Mouse (Mus musculus) cerebellum, postnatal 36 days (tissue): ENCODE measurements at regions not wholly inside any gene's neighbourhood (a gene's known extent, or its start where the extent isn't known, plus 50 kb on each side); places are given as distances from the start of the nearest gene placed in this dataset.

Experiments used
- DNase-seq, 2 experiments: peaks; one replicate each; pipeline ENCODE4 v3.0.0; 2021 to 2022; ENCODE audit warnings: mixed read lengths in 2 of 2

DNA sequence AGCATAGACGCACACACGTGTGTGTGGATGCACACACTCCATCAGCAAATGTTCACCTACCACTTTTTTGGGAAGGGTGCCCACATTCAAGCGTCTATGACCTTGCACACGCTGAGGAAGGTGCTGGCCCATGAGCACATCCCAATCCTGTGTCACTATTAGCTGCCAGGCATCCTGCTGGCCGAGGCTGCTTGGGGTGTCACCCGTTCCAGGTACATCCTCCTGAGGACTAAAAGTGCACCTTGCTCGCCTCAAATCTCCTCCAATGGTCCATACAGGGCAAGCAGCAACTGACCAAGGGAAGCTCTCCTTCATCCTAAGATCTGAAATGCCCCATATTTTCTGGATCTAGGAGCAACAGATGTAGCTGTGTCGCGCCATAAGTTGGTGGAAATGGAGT is 156.3 kb upstream of the Spred2 start:
- DNase-seq = no peak

DNA sequence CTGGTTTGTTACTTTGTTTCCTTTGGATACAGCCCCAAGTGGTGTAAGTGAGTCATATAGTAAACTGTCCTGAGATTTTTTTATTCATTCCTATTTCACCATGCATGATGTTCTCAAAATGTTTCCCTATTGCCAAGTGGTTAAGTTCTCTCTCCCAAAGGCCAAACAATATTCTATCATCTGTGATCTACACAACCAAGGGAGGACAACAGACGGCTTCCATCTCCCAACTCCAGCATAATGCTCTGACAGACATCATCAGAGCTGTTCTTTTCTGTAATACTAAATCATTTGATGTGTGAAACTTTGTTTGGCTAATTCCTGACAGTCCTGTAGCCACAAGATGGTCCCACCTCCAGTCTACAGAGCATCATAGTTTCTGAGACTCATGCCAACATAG is 155.2 kb upstream of the Spred2 start:
- DNase-seq = no peak

GRCm38 (mm10) chr11:19774010-19774409 is 150.2 kb upstream of the Spred2 start:
- no peak for DNase-seq

DNA sequence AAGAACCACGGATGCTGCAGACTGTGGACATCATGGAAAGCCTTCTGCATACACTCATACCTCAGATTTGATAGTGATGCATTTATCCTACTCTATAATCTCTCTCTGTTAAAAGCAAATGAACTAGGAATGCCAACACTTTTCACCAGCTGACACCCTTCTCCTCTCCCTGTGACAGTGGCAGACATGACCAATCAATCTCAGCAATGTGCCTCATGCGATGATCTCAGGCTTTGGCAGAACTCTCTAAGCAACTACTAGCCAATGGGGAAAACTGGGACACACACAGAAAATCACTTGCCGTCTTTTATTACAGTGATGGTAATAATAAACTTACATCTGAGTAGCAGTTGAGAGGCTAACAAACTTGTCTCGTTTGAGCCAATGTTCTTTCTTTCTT is 148.4 kb upstream of the Spred2 start:
- DNase-seq = no peak

DNA sequence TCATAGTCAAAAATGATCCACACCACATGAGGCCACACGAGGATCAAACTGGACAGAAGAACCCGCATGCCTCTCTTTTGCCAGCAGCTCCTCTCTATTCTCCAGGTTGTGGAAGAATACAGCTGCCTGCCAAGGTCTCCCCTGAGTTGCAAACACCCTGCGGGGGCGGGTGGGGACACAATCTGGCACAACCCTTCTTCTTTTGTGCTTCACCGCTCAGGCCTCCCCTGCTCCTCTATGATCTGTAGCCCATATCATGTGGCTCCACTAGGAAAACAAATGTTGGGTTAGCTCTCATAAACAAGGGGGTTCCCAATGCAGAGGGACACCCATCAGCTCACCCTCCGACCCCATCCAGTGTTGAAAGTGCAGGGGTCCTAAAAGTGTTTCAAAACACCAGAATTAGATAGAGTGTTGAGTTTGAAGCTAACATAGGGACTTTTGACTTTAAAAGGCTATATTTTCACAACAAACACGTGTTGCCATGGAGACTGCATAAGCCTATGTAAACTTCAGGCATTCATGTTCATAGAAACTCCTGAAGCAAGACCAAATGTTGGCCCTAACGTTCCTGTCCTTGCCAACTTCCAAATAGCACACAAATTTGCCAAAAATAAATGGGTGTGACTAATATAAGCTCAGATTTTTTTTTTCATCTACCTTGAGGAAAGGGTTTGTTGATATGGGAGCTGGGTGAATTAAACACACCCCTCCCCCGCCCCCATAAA is 147.5 kb upstream of the Spred2 start:
- peak in 1 of 2 experiments; percentile 41 for DNase-seq

DNA sequence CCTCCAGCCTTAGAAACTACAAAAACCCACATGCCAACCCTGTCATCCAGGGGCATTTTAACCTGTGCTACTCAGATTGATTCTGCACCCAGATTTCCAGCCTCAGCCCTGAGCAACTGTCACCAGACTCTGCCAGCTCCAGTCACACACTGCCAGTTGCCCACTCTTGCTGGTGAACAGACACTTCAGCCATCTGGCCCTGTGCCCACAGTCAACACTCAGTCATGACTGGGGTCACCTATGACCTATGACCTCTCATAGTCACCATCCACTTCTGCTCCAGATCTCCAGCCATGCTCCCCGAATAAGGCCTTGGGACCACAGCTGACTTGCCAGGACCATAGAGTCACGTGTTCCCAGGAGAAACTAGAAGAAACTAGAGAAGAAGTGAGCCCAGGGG is 146.0 kb upstream of the Spred2 start:
- DNase-seq = no peak

- no peak for DNase-seq
Measured at GRCm38 (mm10) chr11:19785110-19785509, 139.1 kb upstream of the Spred2 start.

GRCm38 (mm10) chr11:19796950-19797670 is 127.1 kb upstream of the Spred2 start:
- no peak for DNase-seq

- DNase-seq = no peak
Measured at GRCm38 (mm10) chr11:19809359-19809758, 114.8 kb upstream of the Spred2 start.

- no peak for DNase-seq
Measured at GRCm38 (mm10) chr11:19811271-19811991, 112.7 kb upstream of the Spred2 start.

GRCm38 (mm10) chr11:19811992-19812690 is 112.0 kb upstream of the Spred2 start:
- no peak for DNase-seq

- no peak for DNase-seq
Measured at GRCm38 (mm10) chr11:19813549-19813948, 110.6 kb upstream of the Spred2 start.

DNA sequence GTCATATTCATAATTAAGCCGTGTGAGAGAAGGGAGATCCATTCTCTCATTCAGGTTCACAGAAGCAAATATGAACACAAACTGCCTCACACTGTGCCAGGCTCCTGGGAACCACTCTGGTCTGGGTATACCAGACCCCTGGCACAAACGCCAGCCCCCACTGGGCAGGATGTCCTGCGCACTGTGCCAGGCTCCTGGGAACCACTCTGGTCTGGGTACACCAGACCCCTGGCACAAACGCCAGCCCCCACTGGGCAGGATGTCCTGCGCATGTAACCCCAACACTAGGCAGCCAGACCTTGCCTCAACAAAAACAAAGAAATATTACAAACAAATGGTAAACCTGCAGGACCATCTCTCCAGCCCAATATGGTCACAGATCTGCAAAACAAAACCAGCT is 101.2 kb upstream of the Spred2 start:
- no peak for DNase-seq

DNA sequence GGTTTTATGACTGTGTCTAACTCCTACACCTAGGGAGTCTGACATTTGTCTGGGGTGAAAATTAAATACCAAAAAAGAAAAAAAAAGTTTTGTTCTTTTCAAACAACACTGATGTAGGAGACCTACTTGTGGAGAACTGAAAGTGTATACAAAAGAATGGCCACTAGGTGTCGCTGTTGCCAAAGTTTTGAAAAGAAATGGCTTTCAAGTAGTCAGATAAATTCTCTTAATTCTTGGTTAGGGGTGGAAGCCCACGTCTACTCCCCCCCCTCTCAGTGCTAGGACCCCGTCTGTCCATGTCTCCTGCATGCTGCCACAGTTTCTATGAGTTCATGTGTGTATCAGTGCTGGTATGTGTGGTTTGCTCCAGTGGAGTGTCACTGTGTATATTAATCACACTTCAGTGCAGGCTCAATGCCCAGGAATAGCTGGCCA is 100.7 kb upstream of the Spred2 start:
- peak; percentile 51 to 79 for DNase-seq

DNA sequence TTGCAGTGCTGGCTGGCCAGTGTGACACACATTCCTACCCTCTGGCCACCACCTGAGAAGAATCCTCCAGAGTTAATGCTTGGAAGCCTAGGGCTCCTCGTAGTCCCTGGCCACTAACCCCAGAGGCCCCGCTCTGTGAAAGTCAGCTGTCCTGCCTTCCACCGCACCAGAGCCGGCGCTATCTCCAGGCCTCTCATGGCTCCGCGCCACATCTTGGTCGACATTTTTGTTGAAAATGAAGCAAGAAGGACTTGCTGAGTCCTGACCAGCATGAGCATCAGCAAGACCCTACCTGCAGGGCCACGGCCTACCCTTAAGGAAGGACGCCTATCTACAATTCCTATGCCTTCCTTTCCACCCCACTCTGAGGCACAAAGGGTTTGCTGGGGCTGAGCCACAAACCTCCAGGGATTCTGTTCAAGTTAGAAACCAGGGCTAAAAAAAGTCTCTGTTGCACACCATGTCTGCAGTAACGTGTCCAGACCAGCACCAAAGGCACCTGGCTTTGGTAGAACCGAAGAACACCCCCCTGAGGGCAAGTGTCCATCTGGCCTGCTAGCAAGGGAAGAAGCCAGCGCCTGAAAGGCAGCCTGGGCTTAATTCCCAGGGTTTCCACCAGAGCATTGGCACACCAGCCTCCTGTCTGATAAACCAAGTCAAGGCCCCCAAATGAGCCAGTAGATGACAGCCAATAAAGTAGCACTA is 97.5 kb upstream of the Spred2 start:
- peak; percentile 70 to 71 for DNase-seq

DNA sequence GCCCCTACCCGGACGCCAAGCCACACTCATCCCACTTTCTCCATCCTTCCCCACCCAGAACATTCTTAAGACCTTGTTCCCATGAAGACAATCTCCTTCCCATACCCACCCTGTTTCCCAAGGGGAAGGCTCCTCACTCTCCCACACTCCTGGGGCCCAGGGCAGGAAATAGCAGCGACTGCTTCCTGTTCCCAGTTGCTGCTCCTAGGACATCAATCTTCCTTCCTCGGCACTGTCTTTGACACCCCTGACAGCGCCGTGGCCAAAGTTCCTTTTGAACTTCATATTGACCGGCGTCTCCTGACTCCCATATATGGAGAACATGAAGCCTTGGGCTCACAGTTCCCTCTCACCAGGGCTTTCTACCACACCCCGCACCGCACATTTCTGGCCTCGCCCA is 96.2 kb upstream of the Spred2 start:
- DNase-seq = no peak

- no peak for DNase-seq
Measured at GRCm38 (mm10) chr11:19828959-19829401, 95.2 kb upstream of the Spred2 start.

- DNase-seq = no peak
Measured at GRCm38 (mm10) chr11:19829564-19830279, 94.5 kb upstream of the Spred2 start.

DNA sequence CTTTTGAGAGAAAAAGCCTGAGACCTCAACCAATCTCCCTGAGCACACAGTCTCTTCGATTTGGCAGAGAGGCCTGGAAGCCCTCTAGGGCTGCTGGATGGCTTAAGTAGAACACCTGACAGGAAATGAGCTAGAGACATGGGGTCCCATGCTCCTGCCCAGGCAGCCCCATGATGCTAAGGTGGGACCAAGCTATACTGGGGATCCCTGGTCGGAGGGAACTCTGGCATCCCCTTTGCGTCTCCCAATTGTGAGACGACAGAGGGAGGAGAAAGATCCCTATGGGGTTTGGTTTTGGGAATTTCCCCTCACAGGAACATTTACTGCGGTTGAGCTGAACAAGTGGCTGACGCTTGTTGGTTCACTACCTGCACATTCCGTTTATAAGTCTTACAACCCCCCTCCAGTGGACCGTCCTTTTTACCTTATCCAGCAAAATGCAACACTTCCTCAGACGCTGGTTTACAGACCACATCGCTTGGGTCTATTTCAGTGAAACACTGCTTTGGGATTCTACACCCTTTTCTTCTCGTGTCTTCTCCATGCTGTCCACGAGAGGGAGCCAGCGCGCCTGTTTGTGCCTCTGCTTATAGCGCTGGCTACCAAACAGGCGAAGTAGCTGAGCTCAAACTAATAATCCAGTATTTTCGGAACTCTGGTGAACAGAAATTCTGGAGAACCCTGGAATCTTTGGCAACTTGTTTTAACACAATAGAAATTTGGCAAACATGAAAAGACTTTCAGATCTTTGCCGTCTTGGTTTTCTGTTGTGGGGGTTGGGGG is 93.7 kb upstream of the Spred2 start:
- peak; percentile 88 for DNase-seq

GRCm38 (mm10) chr11:19834561-19834960 is 89.6 kb upstream of the Spred2 start:
- DNase-seq = no peak

- no peak for DNase-seq
Measured at GRCm38 (mm10) chr11:19835221-19835745, 88.9 kb upstream of the Spred2 start.
